Mouse (Mus musculus): ENCODE data around the gene Ckm. TPM values are rescaled to one million over a fixed set of nuclear protein-coding genes. Genes with fewer than 3 reads are reported as not detected.

Gene Ckm
- total RNA-seq, 2 experiments from 2014 or later = 37,777 to 44,473 TPM

GRCm38 (mm10) chr7:19383708-19384107 lies 20.9 kb upstream of the Ckm start:
- DNase-seq = no peak

- no peak for DNase-seq
These were observed 15.7 kb upstream of the Ckm start for GRCm38 (mm10) chr7:19388699-19389413.

- no peak for DNase-seq
These were observed 10.1 kb upstream of the Ckm start for GRCm38 (mm10) chr7:19394484-19394883.

GRCm38 (mm10) chr7:19399496-19400280 lies 4.9 kb upstream of the Ckm start:
- DNase-seq = no peak

GRCm38 (mm10) chr7:19400946-19401345 lies 3.6 kb upstream of the Ckm start:
- DNase-seq = no peak

GRCm38 (mm10) chr7:19402535-19403112 lies 2.0 kb upstream of the Ckm start:
- no peak for DNase-seq

GRCm38 (mm10) chr7:19403731-19404296 lies 762 bp upstream of the Ckm start, which contains the start of gene Klc3:
Gene Klc3 (minus strand): TSS chr7:19404104.
- DNase-seq = no peak

GRCm38 (mm10) chr7:19405417-19405816 lies 841 bp downstream of the Ckm start:
- DNase-seq = peak; percentile 70

- peak; percentile 79 for DNase-seq
These were observed 5.2 kb downstream of the Ckm start for GRCm38 (mm10) chr7:19409753-19410152.

- peak; percentile 96 for DNase-seq
These were observed 6.3 kb downstream of the Ckm start for GRCm38 (mm10) chr7:19410766-19411344.

- DNase-seq = peak; percentile 74
These were observed 7.2 kb downstream of the Ckm start for GRCm38 (mm10) chr7:19411783-19412182.

GRCm38 (mm10) chr7:19413525-19413924 lies 8.9 kb downstream of the Ckm start:
- DNase-seq = no peak

GRCm38 (mm10) chr7:19416590-19416989 lies 12.0 kb downstream of the Ckm start:
- DNase-seq = no peak

GRCm38 (mm10) chr7:19420121-19420520 lies 15.5 kb downstream of the Ckm start:
- no peak for DNase-seq

GRCm38 (mm10) chr7:19420821-19421636 lies 16.5 kb downstream of the Ckm start:
- DNase-seq = peak; percentile 83

- DNase-seq = no peak
These were observed 18.5 kb downstream of the Ckm start for GRCm38 (mm10) chr7:19423083-19423482.

- DNase-seq = no peak
These were observed 19.5 kb downstream of the Ckm start for GRCm38 (mm10) chr7:19424051-19424450.

- DNase-seq = no peak
These were observed 21.8 kb downstream of the Ckm start for GRCm38 (mm10) chr7:19426349-19426748.

- DNase-seq = no peak
These were observed 22.3 kb downstream of the Ckm start for GRCm38 (mm10) chr7:19426888-19427287.

GRCm38 (mm10) chr7:19427999-19428650 lies 23.5 kb downstream of the Ckm start:
- DNase-seq = no peak

- DNase-seq = no peak
These were observed 25.1 kb downstream of the Ckm start for GRCm38 (mm10) chr7:19429726-19430125.

Data from gastrocnemius, postnatal 25 days (tissue).